Mouse (Mus musculus) gastrocnemius, adult 2 months (tissue): Measurements from ENCODE around the gene Psmg4. TPM values are rescaled to one million over a fixed set of nuclear protein-coding genes. Genes with fewer than 3 reads are reported as not detected.

Experiments
- DNase-seq: peaks from one replicate; pipeline ENCODE4 v3.0.0; 2022
- H3K27ac ChIP-seq: fragments of 200-600 bp; 2 replicates; pipeline ENCODE4 v1.8.1; 2022; ENCODE audit warnings: mild to moderate bottlenecking
- H3K4me3 ChIP-seq: fragments of 200-600 bp; 2 replicates; pipeline ENCODE4 v1.8.1; 2022; ENCODE audit warnings: mild to moderate bottlenecking, moderate library complexity
- CTCF ChIP-seq: fragments of 200-600 bp; IDR thresholded peaks from 2 replicates; pipeline ENCODE4 v1.8.1; 2022; ENCODE audit warnings: antibody characterized with exemption, mild to moderate bottlenecking, moderate library complexity
- intact Hi-C: fragments of 180-260 bp; cut with DNase I; formaldehyde crosslinking; loops from one replicate; pipeline ENCODE4 v1.15.1; 2025
- long read RNA-seq, 2 experiments: library from polyadenylated mRNA; stranded (forward); transcript quantifications; one replicate each; pipeline ENCODE4 v2.0.0; 2021
- total RNA-seq, 2 experiments: library from RNA; stranded (reverse); gene quantifications; 2 replicates each; pipeline ENCODE4 v1.2.3; 2021

Gene Psmg4
- total RNA-seq, result 10 to 100 TPM; 13.6 to 14.4 TPM
- long read RNA-seq, experiment 1, transcript Psmg4-202 (3 exons, 555 nt), result major isoform, 8 of 10 reads
- long read RNA-seq, experiment 1, partial matches to known transcripts, result 0 of 10 reads
- long read RNA-seq, experiment 1, other reads (novel, unspliced or antisense), result 0 of 10 reads
- long read RNA-seq, experiment 2, transcript Psmg4-202 (3 exons, 555 nt), result major isoform, 17 of 22 reads
- long read RNA-seq, experiment 2, transcript Psmg4-201 (2 exons, 474 nt), result minor isoform, 5 of 22 reads
- long read RNA-seq, experiment 2, partial matches to known transcripts, result 0 of 22 reads
- long read RNA-seq, experiment 2, other reads (novel, unspliced or antisense), result 0 of 22 reads

DNA sequence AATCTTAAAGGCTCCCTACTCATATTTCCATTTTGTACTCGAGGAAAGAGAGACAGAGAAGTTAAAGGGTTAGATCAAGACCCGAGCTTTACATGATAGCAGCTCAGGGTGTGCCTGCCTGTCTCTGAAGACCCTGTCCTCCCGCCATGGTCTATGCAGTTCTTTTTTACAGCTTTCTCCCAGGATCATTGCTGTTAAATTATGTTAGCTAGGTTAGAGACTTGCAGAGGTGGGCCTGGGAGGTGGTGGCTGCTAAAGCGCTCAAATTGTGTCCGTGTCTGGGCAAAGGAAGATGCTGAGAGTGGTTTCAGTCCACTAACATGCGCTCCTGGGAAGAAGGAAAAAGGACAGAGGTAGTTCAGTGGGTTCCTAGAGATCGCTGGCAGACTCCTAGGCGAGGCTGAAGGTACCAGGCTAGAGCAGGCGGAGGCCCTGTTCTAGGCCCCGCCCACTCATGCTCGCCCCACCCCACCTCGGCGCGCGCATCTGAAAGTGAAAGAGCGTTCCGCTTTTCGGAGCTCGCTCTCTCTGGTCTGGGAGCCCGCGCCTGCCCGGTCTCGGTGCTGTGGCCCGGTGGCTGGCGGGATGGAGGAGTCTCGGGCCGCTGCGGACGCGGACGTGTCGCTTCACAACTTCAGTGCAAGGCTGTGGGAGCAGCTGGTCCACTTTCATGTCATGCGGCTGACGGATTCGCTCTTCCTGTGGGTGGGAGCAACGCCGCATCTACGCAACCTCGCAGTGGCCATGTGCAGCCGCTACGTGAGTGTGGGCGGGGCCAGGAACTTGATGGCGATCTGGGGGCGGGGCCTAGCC, at the start of gene Psmg4:
TSS of gene Psmg4 (plus strand) at position 474 of the 813 bp plus-strand sequence.
- no peak for TF ChIP-seq CTCF
- Histone ChIP-seq H3K4me3 (peak within 1 kb of the TSS; percentile 97), H3K27ac (peak within 1 kb of the TSS; percentile 97)
- intact Hi-C loops, result no loop called here
- peak; percentile 96 for DNase-seq

DNA sequence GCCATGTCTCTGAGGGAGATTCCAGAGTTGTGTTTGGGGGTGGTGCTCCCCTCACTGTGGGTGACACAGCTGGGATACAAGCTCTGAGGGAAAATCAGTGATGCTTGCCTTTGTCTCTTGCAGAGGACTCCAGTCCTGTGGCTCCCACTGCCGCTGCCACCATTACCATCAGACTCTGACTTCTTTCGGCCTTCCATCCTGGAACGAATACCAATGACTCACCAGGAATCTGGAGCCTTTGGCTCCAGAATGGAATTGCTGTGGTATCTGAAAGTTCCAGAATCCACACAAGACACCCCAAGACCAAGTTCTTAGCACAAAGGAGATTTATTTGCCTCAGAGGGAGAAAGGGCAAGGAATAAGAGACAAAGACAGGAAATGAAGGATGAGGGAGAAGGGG, 49.7 kb upstream of the Psmg4 start:
- no peak for DNase-seq
- intact Hi-C loops, result no loop called here
- TF ChIP-seq CTCF, result no peak
- Histone ChIP-seq H3K27ac (peak overlapping the region; percentile 50), H3K4me3 (no peak overlapping the region)

DNA sequence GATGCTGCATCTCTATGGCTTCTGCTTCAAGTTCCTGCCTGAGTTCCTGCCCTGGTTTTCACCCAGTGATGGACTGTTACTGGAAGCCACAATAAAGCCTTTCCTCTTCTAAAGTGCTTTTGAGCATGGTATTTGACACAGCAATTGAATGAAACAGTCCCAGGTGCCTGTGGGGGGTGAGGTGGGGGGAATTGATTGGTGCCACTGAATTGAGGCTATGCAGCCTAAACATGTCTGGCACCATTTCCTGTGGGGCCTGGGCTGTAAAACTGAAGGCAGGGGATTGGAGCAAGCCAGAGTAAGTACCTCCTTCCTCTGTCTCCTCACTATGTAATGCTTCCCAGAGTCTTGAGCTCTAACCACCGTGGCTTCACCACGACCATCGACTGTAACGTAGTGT, 48.1 kb upstream of the Psmg4 start:
- Histone ChIP-seq H3K27ac (no peak overlapping the region), H3K4me3 (no peak overlapping the region)
- intact Hi-C loops, result no loop called here
- no peak for TF ChIP-seq CTCF
- no peak for DNase-seq

DNA sequence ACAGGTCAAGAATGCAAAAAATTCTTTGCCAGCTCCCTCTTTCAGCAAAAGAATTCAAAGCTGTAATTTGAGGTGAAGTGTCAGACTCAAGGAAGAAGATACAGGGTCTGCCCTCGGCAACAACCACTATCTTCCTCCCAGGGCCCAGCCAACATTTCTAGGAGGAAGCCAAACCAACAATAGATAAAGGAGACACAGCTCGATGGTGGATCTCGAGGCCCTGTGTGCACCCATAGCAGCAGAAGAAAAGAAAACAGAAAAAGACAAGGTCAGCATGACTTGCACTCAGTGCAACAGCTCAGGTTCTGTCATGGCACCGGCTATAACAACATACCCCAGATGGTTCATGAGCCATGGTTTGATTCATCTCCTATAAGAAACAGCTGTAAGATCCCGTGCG, 46.3 kb upstream of the Psmg4 start:
- intact Hi-C loops, result no loop called here
- H3K27ac ChIP-seq, result no peak overlapping the region
- no peak for DNase-seq
- TF ChIP-seq CTCF, result no peak
- H3K4me3 ChIP-seq, result no peak overlapping the region

DNA sequence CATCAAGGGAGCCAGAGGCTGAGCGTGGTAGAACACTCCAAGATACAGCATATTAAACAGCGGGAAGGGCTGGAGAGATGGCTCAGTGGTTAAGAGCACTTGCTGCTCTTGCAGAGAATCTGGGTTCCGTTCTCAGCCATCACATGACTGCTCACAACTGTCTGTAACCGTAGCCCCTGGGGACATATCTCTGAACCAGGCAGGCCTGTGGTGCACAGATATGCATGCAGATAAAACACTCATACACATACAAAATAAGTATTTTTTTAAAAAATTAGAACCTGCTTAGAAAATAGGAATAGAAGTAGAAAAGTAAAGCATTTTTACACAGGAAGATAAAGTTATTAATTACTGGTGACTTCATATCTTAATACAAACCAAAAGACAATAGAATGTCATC, 43.9 kb upstream of the Psmg4 start:
- no peak overlapping the region for H3K27ac ChIP-seq
- no peak for DNase-seq
- intact Hi-C loops, result no loop called here
- no peak for TF ChIP-seq CTCF
- no peak overlapping the region for H3K4me3 ChIP-seq

DNA sequence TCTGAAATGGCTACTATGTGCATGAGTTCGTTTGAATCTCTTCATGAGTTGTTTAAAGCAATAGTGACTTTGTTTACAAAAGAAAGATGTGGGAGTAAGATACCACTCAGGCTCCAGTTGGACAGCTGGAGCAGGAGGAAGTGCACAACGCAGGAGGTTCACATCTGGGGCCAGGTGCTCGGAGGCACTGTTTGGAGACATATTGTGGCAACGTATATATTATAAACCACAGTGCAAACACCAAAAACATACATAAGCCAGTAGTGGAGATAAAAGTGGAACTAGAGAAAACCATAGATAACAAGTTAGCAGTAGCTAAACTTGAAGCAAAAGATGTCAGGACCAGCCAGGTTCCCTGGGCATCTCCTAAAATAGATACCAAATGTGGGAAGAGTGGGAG, 43.4 kb upstream of the Psmg4 start:
- DNase-seq, result no peak
- Histone ChIP-seq H3K27ac (no peak overlapping the region), H3K4me3 (no peak overlapping the region)
- intact Hi-C loops, result no loop called here
- TF ChIP-seq CTCF, result no peak

DNA sequence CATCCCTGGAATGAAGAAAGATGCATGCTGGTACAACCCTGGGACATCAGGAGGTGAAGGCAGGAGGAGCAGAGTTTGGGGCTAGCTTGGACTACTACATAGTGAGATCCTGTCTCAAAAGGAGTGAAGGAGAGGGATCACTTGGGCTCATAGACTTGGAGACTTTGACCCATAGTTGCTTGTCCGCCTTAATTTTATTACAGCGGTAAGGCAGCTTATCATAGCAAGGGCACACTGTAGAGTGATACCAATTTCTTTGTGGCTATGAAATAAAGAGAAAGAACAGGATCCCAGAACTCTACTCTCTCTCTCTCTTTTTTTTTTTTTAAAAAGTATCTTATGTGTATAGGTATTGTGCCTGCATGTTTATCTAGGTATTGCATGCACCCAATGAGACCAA, 42.2 kb upstream of the Psmg4 start:
- Histone ChIP-seq H3K4me3 (no peak overlapping the region), H3K27ac (no peak overlapping the region)
- no peak for TF ChIP-seq CTCF
- DNase-seq, result no peak
- intact Hi-C loops, result no loop called here

DNA sequence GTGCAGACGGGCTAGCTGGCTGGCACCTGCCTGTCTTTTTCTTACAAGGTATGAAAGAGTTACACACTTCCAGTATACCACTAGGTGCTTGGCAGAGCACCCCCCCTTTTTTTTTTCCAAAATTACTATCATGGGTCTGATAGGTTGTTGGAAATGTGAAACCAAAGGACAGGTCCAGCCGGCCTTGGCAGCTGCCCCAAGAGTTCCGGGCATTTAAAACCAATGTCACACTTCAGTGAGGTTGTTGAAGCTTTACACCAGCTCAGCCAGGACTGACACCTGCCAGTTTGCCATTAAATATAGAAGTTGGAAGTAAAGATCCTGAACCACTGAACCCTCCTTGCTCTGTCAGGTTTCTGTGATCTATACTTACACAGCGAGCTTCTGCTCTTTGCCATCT, 37.1 kb upstream of the Psmg4 start:
- Histone ChIP-seq H3K27ac (no peak overlapping the region), H3K4me3 (no peak overlapping the region)
- intact Hi-C loops, result no loop called here
- no peak for TF ChIP-seq CTCF
- peak; percentile 83 for DNase-seq

DNA sequence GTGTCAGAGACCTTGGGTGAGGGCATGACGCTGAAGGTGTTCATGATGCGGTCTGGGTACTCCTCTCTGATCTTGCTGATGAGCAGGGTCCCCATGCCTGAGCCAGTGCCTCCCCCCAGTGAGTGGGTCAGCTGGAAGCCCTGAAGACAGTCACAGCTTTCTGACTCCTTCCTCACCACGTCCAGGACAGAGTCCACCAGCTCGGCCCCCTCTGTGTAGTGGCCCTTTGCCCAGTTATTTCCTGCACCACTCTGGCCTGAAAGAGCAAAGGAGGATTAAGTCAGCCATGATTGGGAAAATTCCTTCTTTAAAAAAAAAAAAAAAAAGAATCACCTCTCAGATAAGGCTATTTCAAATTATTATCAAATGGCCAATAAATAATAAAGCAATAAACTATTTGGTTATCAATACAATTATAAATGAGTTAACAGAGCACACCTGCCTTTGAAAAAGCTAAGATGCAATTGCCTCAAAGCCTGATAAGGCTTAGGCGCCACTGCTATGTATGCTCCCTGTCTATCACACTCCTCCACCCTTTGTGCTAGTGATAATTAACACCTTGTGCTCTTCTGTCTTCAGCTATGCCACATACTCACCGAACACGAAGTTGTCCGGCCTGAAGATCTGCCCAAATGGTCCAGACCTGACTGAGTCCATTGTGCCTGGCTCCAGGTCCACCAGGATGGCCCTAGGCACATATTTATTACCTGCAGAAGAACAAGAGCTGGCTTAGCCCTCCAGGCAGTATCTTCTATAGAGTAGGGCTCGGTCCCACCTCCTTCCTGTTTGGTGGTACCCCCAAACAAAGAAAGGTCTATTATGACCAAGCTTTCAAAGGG, 34.3 kb upstream of the Psmg4 start:
- no peak for TF ChIP-seq CTCF
- no peak overlapping the region for H3K27ac ChIP-seq
- DNase-seq, result no peak
- intact Hi-C loops, result no loop called here
- no peak overlapping the region for H3K4me3 ChIP-seq

DNA sequence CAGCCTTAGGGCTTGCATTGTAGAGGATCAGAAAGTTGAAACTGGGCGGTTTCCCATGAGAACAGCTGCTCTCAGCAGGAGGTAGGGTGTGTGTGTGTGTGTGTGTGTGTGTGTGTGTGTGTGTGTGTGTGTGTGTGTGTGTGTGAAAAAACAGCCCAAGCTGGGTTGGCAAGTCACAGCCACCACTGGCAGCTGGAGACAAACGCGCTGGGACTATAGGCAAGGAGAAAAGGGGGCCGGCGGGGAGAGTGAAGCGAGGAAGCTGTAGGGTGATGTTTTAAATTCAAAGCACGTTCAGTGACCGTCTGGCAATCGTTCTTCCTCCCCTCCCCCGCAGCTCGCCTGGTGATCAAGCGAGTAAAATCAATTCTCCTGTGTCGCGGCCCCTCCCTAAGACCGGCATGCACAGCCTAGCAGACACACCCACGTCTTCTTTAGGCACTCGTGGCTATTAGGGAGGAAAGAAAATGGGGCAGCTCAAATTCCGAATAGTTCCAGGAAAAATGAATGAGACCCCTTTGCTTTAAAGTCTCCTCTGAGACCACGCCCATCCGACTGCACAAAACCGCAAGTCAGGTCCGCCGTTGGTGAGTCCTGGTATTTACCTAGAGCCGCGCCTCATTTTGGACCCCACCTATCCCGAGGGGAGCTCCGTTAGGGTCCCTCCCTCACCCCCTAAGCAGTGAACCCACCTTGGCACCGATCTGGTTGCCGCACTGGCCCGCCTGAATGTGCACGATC, 33.1 kb upstream of the Psmg4 start:
- intact Hi-C loops, result no loop called here
- Histone ChIP-seq H3K27ac (peak overlapping the region; percentile 63), H3K4me3 (peak overlapping the region; percentile 78)
- no peak for TF ChIP-seq CTCF
- DNase-seq, result peak; percentile 53

DNA sequence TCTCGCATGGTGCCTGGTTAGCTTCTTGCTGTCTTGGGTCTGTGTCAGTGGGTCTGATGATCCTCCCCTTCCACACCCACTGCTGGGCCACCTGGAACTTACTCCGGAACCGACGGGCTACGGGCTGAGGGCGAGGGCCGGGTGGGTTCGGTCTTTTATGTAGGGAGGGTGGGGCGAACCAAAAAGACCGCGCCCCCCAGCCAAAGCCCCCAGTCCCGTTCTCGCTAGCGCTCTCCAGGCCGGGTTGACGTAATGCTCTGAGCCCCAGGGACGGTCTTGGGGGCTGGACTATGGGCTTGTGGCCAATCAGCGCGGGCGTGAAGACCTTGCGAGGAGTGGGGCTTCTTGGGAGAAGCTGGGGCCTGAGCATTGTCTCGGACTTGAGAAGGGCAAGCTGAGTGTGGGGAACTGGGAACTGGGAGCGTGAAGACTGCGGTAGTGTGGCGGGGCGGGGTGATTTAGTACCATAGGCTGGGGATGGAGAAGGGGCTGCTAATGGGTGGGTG, 32.5 kb upstream of the Psmg4 start, which contains the start of gene Tubb2b:
TSS of gene Tubb2b (minus strand) at position 241 of the 506 bp plus-strand sequence.
- intact Hi-C loops, result no loop called here
- Histone ChIP-seq H3K4me3 (peak within 1 kb of the TSS; percentile 78), H3K27ac (peak within 1 kb of the TSS; percentile 63)
- no peak for TF ChIP-seq CTCF
- DNase-seq, result peak; percentile 53
